Mouse (Mus musculus): Measurements from ENCODE around the gene Baz2a. TPM values are rescaled to one million over a fixed set of nuclear protein-coding genes. Genes with fewer than 3 reads are reported as not detected.
"Not testable (repeated sequence)": the region's sequence is repeated elsewhere in the genome, so short reads cannot be mapped to it uniquely, and the experiment has no call there.

The Baz2a gene
- polyA plus RNA-seq, 1 experiment from 2014 or later, result 37.6 TPM

GRCm38 (mm10) chr10:128069201-128069600 lies 22.2 kb upstream of the Baz2a start:
- Histone ChIP-seq H3K36me3 (ENCODE audit: control insufficient read depth, insufficient read depth, low read length) (peaks cover 19% of the 10 kb centered on the region), H3K27me3 (ENCODE audit: control insufficient read depth, insufficient read depth, low read length) (no peaks in the 10 kb centered on the region), H3K4me1 (replicated peaks; ENCODE audit: control insufficient read depth, insufficient read depth, low read length) (no peaks in the 10 kb centered on the region), H3K4me3 (ENCODE audit: low read depth, low read length) (no peak overlapping the region), H3K27ac (ENCODE audit: low read depth, low read length) (no peak overlapping the region), H3K4me2 (replicated peaks; ENCODE audit: low read depth, low read length) (no peak overlapping the region), H3K9ac (ENCODE audit: low read depth, low read length) (no peak overlapping the region), H3K9me3 (ENCODE audit: control insufficient read depth, low read length) (no peaks in the 10 kb centered on the region)
- 97% methylated on average over 4 of the region's 4 CpGs for whole genome bisulfite sequencing
- DNase-seq (ENCODE audit: low spot score), result no peak
- ATAC-seq (ENCODE audit: low FRiP score), result no peak

GRCm38 (mm10) chr10:128070432-128070831 lies 20.9 kb upstream of the Baz2a start:
- not testable (repeated sequence) for H3K27me3 ChIP-seq (ENCODE audit: control insufficient read depth, insufficient read depth, low read length); H3K9me3 ChIP-seq (ENCODE audit: control insufficient read depth, low read length); H3K9ac ChIP-seq (ENCODE audit: low read depth, low read length); H3K4me1 ChIP-seq (replicated peaks; ENCODE audit: control insufficient read depth, insufficient read depth, low read length); DNase-seq (ENCODE audit: low spot score); H3K4me3 ChIP-seq (ENCODE audit: low read depth, low read length); H3K27ac ChIP-seq (ENCODE audit: low read depth, low read length); H3K4me2 ChIP-seq (replicated peaks; ENCODE audit: low read depth, low read length); ATAC-seq (ENCODE audit: low FRiP score)
- WGBS, result 100% methylated on average over 2 of the region's 2 CpGs
- H3K36me3 ChIP-seq (ENCODE audit: control insufficient read depth, insufficient read depth, low read length), result peaks cover 19% of the 10 kb centered on the region

- not testable (repeated sequence) for H3K9me3 ChIP-seq (ENCODE audit: control insufficient read depth, low read length); ATAC-seq (ENCODE audit: low FRiP score); H3K27ac ChIP-seq (ENCODE audit: low read depth, low read length); H3K4me1 ChIP-seq (replicated peaks; ENCODE audit: control insufficient read depth, insufficient read depth, low read length); H3K27me3 ChIP-seq (ENCODE audit: control insufficient read depth, insufficient read depth, low read length); H3K36me3 ChIP-seq (ENCODE audit: control insufficient read depth, insufficient read depth, low read length); DNase-seq (ENCODE audit: low spot score); H3K9ac ChIP-seq (ENCODE audit: low read depth, low read length); H3K4me2 ChIP-seq (replicated peaks; ENCODE audit: low read depth, low read length); H3K4me3 ChIP-seq (ENCODE audit: low read depth, low read length)
- 85% methylated on average over 5 of the region's 5 CpGs for WGBS
Observed at GRCm38 (mm10) chr10:128078269-128078668, 13.1 kb upstream of the Baz2a start.

- 0 out of 2 replicates have a peak, but pooled peaks cover 2% of the 10 kb centered on the region for H3K4me1 ChIP-seq (replicated peaks; ENCODE audit: control insufficient read depth, insufficient read depth, low read length)
- no peak overlapping the region for H3K4me3 ChIP-seq (ENCODE audit: low read depth, low read length)
- WGBS, result 91% methylated on average over 1 of the region's 1 CpGs
- H3K9me3 ChIP-seq (ENCODE audit: control insufficient read depth, low read length), result no peaks in the 10 kb centered on the region
- DNase-seq (ENCODE audit: low spot score) (no peak), ATAC-seq (ENCODE audit: low FRiP score) (no peak)
- no peak overlapping the region for H3K9ac ChIP-seq (ENCODE audit: low read depth, low read length)
- H3K36me3 ChIP-seq (ENCODE audit: control insufficient read depth, insufficient read depth, low read length), result peaks cover 4% of the 10 kb centered on the region; the same call in 1 of the 2 replicates
- H3K27me3 ChIP-seq (ENCODE audit: control insufficient read depth, insufficient read depth, low read length), result no peaks in the 10 kb centered on the region
- no peak overlapping the region for H3K27ac ChIP-seq (ENCODE audit: low read depth, low read length)
- no peak overlapping the region for H3K4me2 ChIP-seq (replicated peaks; ENCODE audit: low read depth, low read length)
Observed at GRCm38 (mm10) chr10:128080496-128080895, 10.9 kb upstream of the Baz2a start.

GRCm38 (mm10) chr10:128081807-128082476 lies 9.4 kb upstream of the Baz2a start:
- Histone ChIP-seq H3K9me3 (ENCODE audit: control insufficient read depth, low read length) (no peaks in the 10 kb centered on the region), H3K4me3 (ENCODE audit: low read depth, low read length) (peak overlapping the region; percentile 99), H3K4me2 (replicated peaks; ENCODE audit: low read depth, low read length) (peak overlapping the region; percentile 58), H3K36me3 (ENCODE audit: control insufficient read depth, insufficient read depth, low read length) (peaks cover 15% of the 10 kb centered on the region), H3K27ac (ENCODE audit: low read depth, low read length) (no peak overlapping the region), H3K4me1 (replicated peaks; ENCODE audit: control insufficient read depth, insufficient read depth, low read length) (0 out of 2 replicates have a peak, but pooled peaks cover 2% of the 10 kb centered on the region), H3K9ac (ENCODE audit: low read depth, low read length) (no peak overlapping the region; the same call in 1 of the 2 replicates), H3K27me3 (ENCODE audit: control insufficient read depth, insufficient read depth, low read length) (no peaks in the 10 kb centered on the region)
- ATAC-seq (ENCODE audit: low FRiP score), result no peak
- WGBS, result 73% methylated on average over 6 of the region's 6 CpGs
- no peak for DNase-seq (ENCODE audit: low spot score)

- no peaks in the 10 kb centered on the region for H3K9me3 ChIP-seq (ENCODE audit: control insufficient read depth, low read length)
- ATAC-seq (ENCODE audit: low FRiP score) (peak; percentile 3), DNase-seq (ENCODE audit: low spot score) (no peak)
- H3K27me3 ChIP-seq (ENCODE audit: control insufficient read depth, insufficient read depth, low read length), result no peaks in the 10 kb centered on the region
- H3K27ac ChIP-seq (ENCODE audit: low read depth, low read length), result peak overlapping the region; percentile 53; the same call in 1 of the 2 replicates
- 26% methylated on average over 9 of the region's 9 CpGs for WGBS
- H3K36me3 ChIP-seq (ENCODE audit: control insufficient read depth, insufficient read depth, low read length), result peaks cover 15% of the 10 kb centered on the region
- peak overlapping the region; percentile 70 for H3K9ac ChIP-seq (ENCODE audit: low read depth, low read length)
- peak overlapping the region; percentile 58 for H3K4me2 ChIP-seq (replicated peaks; ENCODE audit: low read depth, low read length)
- peak overlapping the region; percentile 99 for H3K4me3 ChIP-seq (ENCODE audit: low read depth, low read length)
- H3K4me1 ChIP-seq (replicated peaks; ENCODE audit: control insufficient read depth, insufficient read depth, low read length), result 0 out of 2 replicates have a peak, but pooled peaks cover 2% of the 10 kb centered on the region
Observed at GRCm38 (mm10) chr10:128082477-128082808, 8.9 kb upstream of the Baz2a start.

GRCm38 (mm10) chr10:128082880-128083421 lies 8.4 kb upstream of the Baz2a start, which contains the start of gene Atp5b:
Atp5b (plus strand) TSS chr10:128083273.
- Histone ChIP-seq H3K4me1 (replicated peaks; ENCODE audit: control insufficient read depth, insufficient read depth, low read length) (0 out of 2 replicates have a peak, but pooled peaks cover 2% of the 10 kb centered on the region), H3K4me3 (ENCODE audit: low read depth, low read length) (peak within 1 kb of the TSS; percentile 99), H3K9me3 (ENCODE audit: control insufficient read depth, low read length) (no peaks in the 10 kb centered on the region), H3K9ac (ENCODE audit: low read depth, low read length) (peak within 1 kb of the TSS; percentile 90), H3K36me3 (ENCODE audit: control insufficient read depth, insufficient read depth, low read length) (peaks cover 15% of the 10 kb centered on the region), H3K27ac (ENCODE audit: low read depth, low read length) (peak within 1 kb of the TSS; percentile 56), H3K4me2 (replicated peaks; ENCODE audit: low read depth, low read length) (peak within 1 kb of the TSS; percentile 92), H3K27me3 (ENCODE audit: control insufficient read depth, insufficient read depth, low read length) (no peaks in the 10 kb centered on the region)
- under 1% methylated on average over 34 of the region's 34 CpGs for WGBS
- DNase-seq (ENCODE audit: low spot score), result peak; percentile 97
- peak; percentile 99 for ATAC-seq (ENCODE audit: low FRiP score)

- ATAC-seq (ENCODE audit: low FRiP score) (peak; percentile 3; the same call in 1 of the 2 replicates), DNase-seq (ENCODE audit: low spot score) (no peak)
- WGBS, result under 1% methylated on average over 22 of the region's 22 CpGs
- H3K27ac ChIP-seq (ENCODE audit: low read depth, low read length), result peak overlapping the region; percentile 56
- no peaks in the 10 kb centered on the region for H3K9me3 ChIP-seq (ENCODE audit: control insufficient read depth, low read length)
- peaks cover 23% of the 10 kb centered on the region for H3K36me3 ChIP-seq (ENCODE audit: control insufficient read depth, insufficient read depth, low read length)
- H3K4me1 ChIP-seq (replicated peaks; ENCODE audit: control insufficient read depth, insufficient read depth, low read length), result 0 out of 2 replicates have a peak, but pooled peaks cover 2% of the 10 kb centered on the region
- peak overlapping the region; percentile 90 for H3K9ac ChIP-seq (ENCODE audit: low read depth, low read length)
- H3K27me3 ChIP-seq (ENCODE audit: control insufficient read depth, insufficient read depth, low read length), result no peaks in the 10 kb centered on the region
- peak overlapping the region; percentile 92 for H3K4me2 ChIP-seq (replicated peaks; ENCODE audit: low read depth, low read length)
- peak overlapping the region; percentile 99 for H3K4me3 ChIP-seq (ENCODE audit: low read depth, low read length)
Observed at GRCm38 (mm10) chr10:128083688-128084087, 7.7 kb upstream of the Baz2a start.

GRCm38 (mm10) chr10:128084160-128084559 lies 7.2 kb upstream of the Baz2a start:
- Histone ChIP-seq H3K9me3 (ENCODE audit: control insufficient read depth, low read length) (no peaks in the 10 kb centered on the region), H3K27ac (ENCODE audit: low read depth, low read length) (no peak overlapping the region), H3K4me2 (replicated peaks; ENCODE audit: low read depth, low read length) (peak overlapping the region; percentile 92), H3K27me3 (ENCODE audit: control insufficient read depth, insufficient read depth, low read length) (no peaks in the 10 kb centered on the region), H3K4me3 (ENCODE audit: low read depth, low read length) (peak overlapping the region; percentile 99), H3K9ac (ENCODE audit: low read depth, low read length) (peak overlapping the region; percentile 90), H3K4me1 (replicated peaks; ENCODE audit: control insufficient read depth, insufficient read depth, low read length) (0 out of 2 replicates have a peak, but pooled peaks cover 2% of the 10 kb centered on the region), H3K36me3 (ENCODE audit: control insufficient read depth, insufficient read depth, low read length) (peaks cover 24% of the 10 kb centered on the region)
- no peak for DNase-seq (ENCODE audit: low spot score)
- 8% methylated on average over 3 of the region's 3 CpGs for WGBS
- no peak for ATAC-seq (ENCODE audit: low FRiP score)
